Mouse (Mus musculus) intestine, embryonic 14.5 days (tissue): Measurements from ENCODE around the gene Cysltr2. TPM values are rescaled to one million over a fixed set of nuclear protein-coding genes. Genes with fewer than 3 reads are reported as not detected.

Source experiments
- ATAC-seq: fragments of 200-750 bp; cut with Nextera tagmentation; replicated peaks from 2 replicates; pipeline ENCODE4 v1.8.0; 2017; ENCODE audit warnings: low read depth, moderate number of reproducible peaks, moderate TSS enrichment, moderate library complexity; ENCODE audit not compliant: low FRiP score, low TSS enrichment
- DNase-seq: peaks from one replicate; pipeline ENCODE4 v3.0.0-alpha.2; 2018; ENCODE audit warnings: low spot score
- H3K27ac ChIP-seq: fragments of 300-500 bp; sonication (generic); 2 replicates; pipeline ENCODE4 v1.5.1; 2014; ENCODE audit warnings: low read depth, mild to moderate bottlenecking, control low read depth
- H3K27me3 ChIP-seq: fragments of 300-500 bp; sonication (generic); replicated peaks from 2 replicates; pipeline ENCODE4 v1.6.1; 2014; ENCODE audit warnings: low read length, control low read depth; ENCODE audit not compliant: control insufficient read depth, insufficient read depth
- H3K36me3 ChIP-seq: fragments of 300-500 bp; sonication (generic); 2 replicates; pipeline ENCODE4 v1.6.1; 2014; ENCODE audit warnings: low read length, control low read depth; ENCODE audit not compliant: control insufficient read depth, insufficient read depth
- H3K4me1 ChIP-seq: fragments of 300-500 bp; sonication (generic); replicated peaks from 2 replicates; pipeline ENCODE4 v1.6.1; 2014; ENCODE audit warnings: low read length, control low read depth, mixed read lengths; ENCODE audit not compliant: control insufficient read depth, insufficient read depth
- H3K4me2 ChIP-seq: fragments of 300-500 bp; sonication (generic); 2 replicates; pipeline ENCODE4 v1.6.1; 2014; ENCODE audit warnings: low read length
- H3K4me3 ChIP-seq: fragments of 300-500 bp; sonication (generic); 2 replicates; pipeline ENCODE4 v1.5.1; 2014; ENCODE audit warnings: low read depth, low read length, control low read depth, mixed read lengths
- H3K9ac ChIP-seq: fragments of 300-500 bp; sonication (generic); 2 replicates; pipeline ENCODE4 v1.6.1; 2014; ENCODE audit warnings: mild to moderate bottlenecking, low read length
- H3K9me3 ChIP-seq: fragments of 300-500 bp; sonication (generic); 2 replicates; pipeline ENCODE4 v1.6.1; 2016; ENCODE audit warnings: low read length, control low read depth; ENCODE audit not compliant: control insufficient read depth
- WGBS: fragments of 180-500 bp; shearing (Covaris S2); extraction: QIAGEN DNeasy Blood & Tissue Kit; methylation state at CpG from one replicate; pipeline ENCODE4 v1.1.7; 2014; 5-methylcytosine and 5-hydroxymethylcytosine counted together
- polyA plus RNA-seq: library from polyadenylated mRNA; unstranded; fragments of >200 nt; fragmentation: Nextera tagmentation; extraction: Ambion mirVana; gene quantifications from 2 replicates; pipeline ENCODE4 v1.2.1, GENCODE M21; 2014

Gene Cysltr2
- polyA plus RNA-seq, 1 experiment from 2014 or later: 0.27 TPM

DNA sequence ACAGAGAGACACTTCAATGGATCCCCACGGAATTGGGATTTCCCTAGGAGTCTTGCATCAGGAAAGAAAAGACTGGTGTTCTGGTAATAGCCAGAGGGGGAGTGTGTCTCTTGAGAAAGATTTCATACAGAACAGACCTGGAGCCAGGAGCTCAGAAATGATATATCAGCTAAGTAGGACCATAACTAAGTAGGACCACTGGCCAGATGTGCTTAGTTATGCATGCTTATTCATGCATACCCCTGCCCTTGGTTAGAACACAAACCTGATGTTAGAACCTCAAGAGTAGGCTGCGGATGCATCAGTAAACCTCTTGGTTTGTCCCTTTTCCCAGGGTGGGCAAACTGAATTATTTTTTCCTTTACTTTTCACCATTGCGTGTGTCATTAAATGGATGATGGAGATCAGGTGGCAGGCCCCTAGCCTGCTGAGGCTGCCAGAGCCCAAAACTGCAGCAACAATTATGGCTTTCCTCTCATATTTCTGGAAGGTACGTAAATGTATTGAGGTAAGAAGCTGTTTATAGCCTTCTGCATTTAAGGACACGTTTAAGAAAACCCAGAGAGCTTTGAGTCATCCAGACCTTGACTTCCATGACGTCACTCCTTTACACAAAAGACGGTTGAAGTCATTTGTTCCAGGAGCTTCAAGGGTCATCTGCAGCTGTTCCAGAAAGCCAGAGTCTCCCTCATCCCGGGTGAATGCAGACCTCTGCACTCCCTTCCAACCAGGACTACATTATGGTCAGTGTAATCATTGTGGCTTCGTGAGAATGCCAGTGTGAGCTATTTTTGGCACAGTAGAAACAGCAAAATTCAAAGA lies 35.0 kb downstream of the Cysltr2 start:
- Histone ChIP-seq H3K4me2 (no peak overlapping the region), H3K4me3 (no peak overlapping the region), H3K9ac (no peak overlapping the region), H3K36me3 (no peaks in the 10 kb centered on the region), H3K4me1 (no peaks in the 10 kb centered on the region), H3K27ac (no peak overlapping the region), H3K9me3 (no peaks in the 10 kb centered on the region), H3K27me3 (no peaks in the 10 kb centered on the region)
- DNase-seq: no peak
- no peak for ATAC-seq
- WGBS: 53% methylated on average over 9 of the region's 9 CpGs

DNA sequence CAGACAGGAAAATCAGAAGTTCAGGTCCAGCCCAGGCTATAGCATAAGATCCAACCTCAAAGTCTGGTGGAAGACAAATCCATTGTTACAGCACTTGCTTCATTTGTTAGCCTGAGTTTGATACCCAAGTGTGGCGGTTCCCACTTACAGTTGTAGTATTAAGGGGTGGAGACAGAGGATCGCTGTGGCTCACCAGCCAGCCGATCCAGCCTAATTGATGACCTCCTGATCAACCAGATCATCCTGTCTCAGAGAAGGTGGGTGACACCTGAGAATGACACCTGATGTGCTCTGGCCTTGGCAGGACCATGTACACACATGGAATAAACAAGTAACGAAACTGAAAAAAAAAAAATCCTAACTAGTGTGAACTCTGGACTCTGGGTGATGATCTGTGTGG lies 47.1 kb downstream of the Cysltr2 start:
- no peak overlapping the region for H3K9ac ChIP-seq
- DNase-seq: no peak
- no peaks in the 10 kb centered on the region for H3K36me3 ChIP-seq
- H3K27ac ChIP-seq: no peak overlapping the region
- 92% methylated on average over 4 of the region's 4 CpGs for WGBS
- no peak overlapping the region for H3K4me3 ChIP-seq
- no peak for ATAC-seq
- H3K4me2 ChIP-seq: no peak overlapping the region
- H3K27me3 ChIP-seq: no peaks in the 10 kb centered on the region
- no peaks in the 10 kb centered on the region for H3K9me3 ChIP-seq
- H3K4me1 ChIP-seq: no peaks in the 10 kb centered on the region

GRCm38 (mm10) chr14:73000325-73000724 lies 48.6 kb downstream of the Cysltr2 start:
- no peak overlapping the region for H3K4me2 ChIP-seq
- H3K9ac ChIP-seq: no peak overlapping the region
- H3K9me3 ChIP-seq: no peaks in the 10 kb centered on the region
- no peak overlapping the region for H3K27ac ChIP-seq
- ATAC-seq (no peak), DNase-seq (peak; percentile 92)
- H3K4me1 ChIP-seq: no peaks in the 10 kb centered on the region
- H3K36me3 ChIP-seq: no peaks in the 10 kb centered on the region
- WGBS: 35% methylated on average over 10 of the region's 10 CpGs
- H3K27me3 ChIP-seq: no peaks in the 10 kb centered on the region
- no peak overlapping the region for H3K4me3 ChIP-seq

- 89% methylated on average over 6 of the region's 6 CpGs for WGBS
- Histone ChIP-seq H3K36me3 (no peaks in the 10 kb centered on the region), H3K4me2 (no peak overlapping the region), H3K4me3 (no peak overlapping the region), H3K27ac (no peak overlapping the region), H3K27me3 (no peaks in the 10 kb centered on the region), H3K9me3 (no peaks in the 10 kb centered on the region), H3K4me1 (no peaks in the 10 kb centered on the region), H3K9ac (no peak overlapping the region)
- ATAC-seq (no peak), DNase-seq (no peak)
Measured at GRCm38 (mm10) chr14:72998111-72998510, 50.8 kb downstream of the Cysltr2 start.

GRCm38 (mm10) chr14:72986044-72986443 lies 62.9 kb downstream of the Cysltr2 start:
- Histone ChIP-seq H3K4me3 (no peak overlapping the region), H3K4me1 (peaks cover 6% of the 10 kb centered on the region; the same call in 1 of the 2 replicates), H3K9ac (no peak overlapping the region), H3K4me2 (no peak overlapping the region), H3K9me3 (no peaks in the 10 kb centered on the region), H3K27me3 (no peaks in the 10 kb centered on the region), H3K27ac (no peak overlapping the region), H3K36me3 (no peaks in the 10 kb centered on the region)
- ATAC-seq: no peak
- WGBS: 75% methylated on average over 2 of the region's 2 CpGs
- no peak for DNase-seq

GRCm38 (mm10) chr14:72985113-72985512 lies 63.8 kb downstream of the Cysltr2 start:
- no peak overlapping the region for H3K4me3 ChIP-seq
- no peak overlapping the region for H3K4me2 ChIP-seq
- H3K9me3 ChIP-seq: no peaks in the 10 kb centered on the region
- H3K27me3 ChIP-seq: no peaks in the 10 kb centered on the region
- no peak overlapping the region for H3K9ac ChIP-seq
- H3K4me1 ChIP-seq: peaks cover 6% of the 10 kb centered on the region; the same call in 1 of the 2 replicates
- WGBS: 92% methylated on average over 5 of the region's 5 CpGs
- ATAC-seq (no peak), DNase-seq (no peak)
- H3K36me3 ChIP-seq: no peaks in the 10 kb centered on the region
- no peak overlapping the region for H3K27ac ChIP-seq

GRCm38 (mm10) chr14:72983456-72983855 lies 65.5 kb downstream of the Cysltr2 start:
- DNase-seq: peak; percentile 88
- Histone ChIP-seq H3K9ac (no peak overlapping the region), H3K4me2 (peak overlapping the region; percentile 45), H3K9me3 (no peaks in the 10 kb centered on the region), H3K4me3 (peak overlapping the region; percentile 8; the same call in 1 of the 2 replicates), H3K27me3 (no peaks in the 10 kb centered on the region), H3K36me3 (no peaks in the 10 kb centered on the region), H3K27ac (peak overlapping the region; percentile 41; the same call in 1 of the 2 replicates), H3K4me1 (peaks cover 6% of the 10 kb centered on the region; the same call in 1 of the 2 replicates)
- WGBS: 5% methylated on average over 11 of the region's 11 CpGs
- ATAC-seq: peak; percentile 79

GRCm38 (mm10) chr14:72982981-72983436 lies 65.9 kb downstream of the Cysltr2 start:
- H3K4me2 ChIP-seq: peak overlapping the region; percentile 45
- no peaks in the 10 kb centered on the region for H3K27me3 ChIP-seq
- no peak for ATAC-seq
- DNase-seq: no peak
- H3K36me3 ChIP-seq: no peaks in the 10 kb centered on the region
- peaks cover 6% of the 10 kb centered on the region; the same call in 1 of the 2 replicates for H3K4me1 ChIP-seq
- WGBS: 48% methylated on average over 12 of the region's 12 CpGs
- H3K9ac ChIP-seq: no peak overlapping the region
- H3K27ac ChIP-seq: peak overlapping the region; percentile 41; the same call in 1 of the 2 replicates
- H3K4me3 ChIP-seq: peak overlapping the region; percentile 8; the same call in 1 of the 2 replicates
- no peaks in the 10 kb centered on the region for H3K9me3 ChIP-seq
